Comparison of ENCODE assay signal across 7 mouse cellular contexts in genomic region chr6:54325246-54325885, GRCm38 (mm10). TPM values are rescaled to one million over a fixed set of nuclear protein-coding genes. Genes with fewer than 3 reads are reported as not detected.
A peak's percentile ranks its signal among the peaks of the same experiment; 100 is the strongest.
DNase-seq lines count a peak whose midpoint lies in the region; ATAC-seq and TF ChIP-seq lines count a peak whose summit lies in the region.

TSS of gene Prr15 (plus strand) at chr6:54325835.

- no peaks in the 10 kb centered on the region for H3K36me3 ChIP-seq in lung, embryonic 14.5 days (ENCODE audit: insufficient read depth)
- no peaks in the 10 kb centered on the region for H3K36me3 ChIP-seq in forebrain, embryonic 13.5 days (ENCODE audit: poor library complexity, severe bottlenecking)
- H3K36me3 ChIP-seq in limb, embryonic 12.5 days: no peaks in the 10 kb centered on the region

- peaks cover 6% of the 10 kb centered on the region; the same call in 1 of the 2 replicates for H3K4me1 ChIP-seq in lung, embryonic 14.5 days (ENCODE audit: insufficient read depth)
- H3K4me1 ChIP-seq in forebrain, embryonic 13.5 days: peaks cover 18% of the 10 kb centered on the region
- peaks cover 19% of the 10 kb centered on the region for H3K4me1 ChIP-seq in limb, embryonic 12.5 days (replicated peaks)
- peaks cover 14% of the 10 kb centered on the region for H3K4me1 ChIP-seq in olfactory bulb, adult 2 months (ENCODE audit: control insufficient read depth, insufficient read depth, low read length)

- H3K4me2 ChIP-seq in lung, embryonic 14.5 days: peak within 1 kb of the TSS; percentile 76
- peak within 1 kb of the TSS; percentile 99 for H3K4me2 ChIP-seq in forebrain, embryonic 13.5 days
- peak within 1 kb of the TSS; percentile 84 for H3K4me2 ChIP-seq in limb, embryonic 12.5 days

- ATAC-seq in lung, embryonic 14.5 days (ENCODE audit: insufficient read depth): no peak
- ATAC-seq in forebrain, embryonic 13.5 days: no peak
- ATAC-seq in limb, embryonic 12.5 days (ENCODE audit: insufficient number of reproducible peaks, insufficient read depth, low FRiP score, low TSS enrichment, low read depth): no peak

- peak within 1 kb of the TSS; percentile 45 for H3K4me3 ChIP-seq in lung, embryonic 14.5 days (ENCODE audit: low read depth, low read length)
- H3K4me3 ChIP-seq in forebrain, embryonic 13.5 days: peak within 1 kb of the TSS; percentile 52
- H3K4me3 ChIP-seq in limb, embryonic 12.5 days (replicated peaks): peak within 1 kb of the TSS; percentile 41
- H3K4me3 ChIP-seq in olfactory bulb, adult 2 months (ENCODE audit: insufficient read depth, low read depth, low read length): peak within 1 kb of the TSS; percentile 51

- 35% methylated on average over 3 of the region's 3 CpGs for WGBS in lung, embryonic 14.5 days
- 65% methylated on average over 3 of the region's 3 CpGs for WGBS in forebrain, embryonic 13.5 days
- 63% methylated on average over 3 of the region's 3 CpGs for WGBS in limb, embryonic 12.5 days
- WGBS in olfactory bulb, adult 2 months: 65% methylated on average over 3 of the region's 3 CpGs

- intact Hi-C loops in left cerebral cortex, postnatal 25 days (cut with DNase I): loop anchor here (5.0 kb wide), 1 partner anchor 73 kb away; no protein-coding TSS in a partner anchor

- TF ChIP-seq POLR2A in olfactory bulb, adult 2 months (IDR thresholded peaks at IDR 0.05; ENCODE audit: insufficient read depth, low read depth, low read length): no peak

- no peak within 1 kb of the TSS for H3K27ac ChIP-seq in lung, embryonic 14.5 days (ENCODE audit: low read depth)
- H3K27ac ChIP-seq in forebrain, embryonic 13.5 days: no peak within 1 kb of the TSS
- no peak within 1 kb of the TSS for H3K27ac ChIP-seq in limb, embryonic 12.5 days
- no peak within 1 kb of the TSS for H3K27ac ChIP-seq in olfactory bulb, adult 2 months (ENCODE audit: insufficient read depth, low read depth, low read length)

- peaks cover 19% of the 10 kb centered on the region for H3K27me3 ChIP-seq in lung, embryonic 14.5 days (ENCODE audit: insufficient read depth, low read length)
- H3K27me3 ChIP-seq in forebrain, embryonic 13.5 days: peaks cover 49% of the 10 kb centered on the region
- H3K27me3 ChIP-seq in limb, embryonic 12.5 days: peaks cover 64% of the 10 kb centered on the region

- H3K9ac ChIP-seq in lung, embryonic 14.5 days: no peak within 1 kb of the TSS
- H3K9ac ChIP-seq in forebrain, embryonic 13.5 days: peak within 1 kb of the TSS; percentile 67
- H3K9ac ChIP-seq in limb, embryonic 12.5 days (replicated peaks): no peak within 1 kb of the TSS

- DNase-seq in lung, embryonic 14.5 days: peak; percentile 47
- no peak for DNase-seq in lung, postnatal 4 days
- DNase-seq in frontal cortex, postnatal 25 days (ENCODE audit: low spot score in 2 of 2): no peak
- no peak for DNase-seq in left cerebral cortex, postnatal 25 days (ENCODE audit: low spot score in 2 of 2)

- TF ChIP-seq CTCF in lung, embryonic 14.5 days (IDR thresholded peaks at IDR 0.05; ENCODE audit: low read depth): no peak
- TF ChIP-seq CTCF in olfactory bulb, adult 2 months (IDR thresholded peaks at IDR 0.05; ENCODE audit: insufficient read depth, low read depth, low read length): no peak

- H3K9me3 ChIP-seq in lung, embryonic 14.5 days (ENCODE audit: low read depth, low read length): no peaks in the 10 kb centered on the region
- no peaks in the 10 kb centered on the region for H3K9me3 ChIP-seq in forebrain, embryonic 13.5 days (replicated peaks)
- no peaks in the 10 kb centered on the region for H3K9me3 ChIP-seq in limb, embryonic 12.5 days

RNA-seq across cellular contexts. Expression of gene Prr15, which starts in this region (rescaled TPM):
- polyA plus RNA-seq in lung, embryonic 14.5 days (2014; fragmentation: Nextera tagmentation; extraction: Ambion mirVana): 1.7 and 2.3 TPM in 2 replicates
- 5.5 and 9.8 TPM in 2 replicates for polyA plus RNA-seq in forebrain, embryonic 13.5 days (2015; fragmentation: Nextera tagmentation; extraction: Ambion mirVana)
- polyA plus RNA-seq in limb, embryonic 12.5 days (2016; fragmentation: Nextera tagmentation; extraction: Ambion mirVana): 0.40 TPM in 1 of 2 replicates, not detected in the other
- not detected in 2 replicates for polyA plus RNA-seq in olfactory bulb, adult 2 months (2012; ENCODE audit: insufficient read depth, insufficient read length, low replicate concordance, missing spikeins)
- 1 to 10 TPM; 1.9 to 2.0 TPM for total RNA-seq in left cerebral cortex, postnatal 25 days (2021)
